Mouse (Mus musculus): ENCODE measurements at regions not wholly inside any gene's neighbourhood (a gene's known extent, or its start where the extent isn't known, plus 50 kb on each side); places are given as distances from the start of the nearest gene placed in this dataset.

- WGBS, result 86% methylated on average over 2 of the region's 2 CpGs
- no peaks in the 10 kb centered on the region for H3K36me3 ChIP-seq (ENCODE audit: control insufficient read depth, insufficient read depth)
- no peak overlapping the region for H3K9ac ChIP-seq (replicated peaks; ENCODE audit: low read depth, low read length)
- H3K4me2 ChIP-seq (ENCODE audit: low read length), result no peak overlapping the region
- no peak overlapping the region for H3K4me3 ChIP-seq (replicated peaks; ENCODE audit: low read length)
- H3K27ac ChIP-seq (ENCODE audit: low read length), result no peak overlapping the region
- 0 out of 2 replicates have a peak, but pooled peaks cover 3% of the 10 kb centered on the region for H3K4me1 ChIP-seq (replicated peaks; ENCODE audit: control insufficient read depth, insufficient read depth, low read length)
- no peaks in the 10 kb centered on the region for H3K27me3 ChIP-seq (replicated peaks; ENCODE audit: control insufficient read depth, insufficient read depth, low read length)
- no peak for ATAC-seq
- no peaks in the 10 kb centered on the region for H3K9me3 ChIP-seq (ENCODE audit: control insufficient read depth, low read length)
These were observed 233.0 kb downstream of the Phf14 start for GRCm38 (mm10) chr6:12140596-12140995.

- no peak overlapping the region for H3K4me3 ChIP-seq (replicated peaks; ENCODE audit: low read length)
- no peak overlapping the region for H3K4me2 ChIP-seq (ENCODE audit: low read length)
- no peaks in the 10 kb centered on the region for H3K36me3 ChIP-seq (ENCODE audit: control insufficient read depth, insufficient read depth)
- 0 out of 2 replicates have a peak, but pooled peaks cover 3% of the 10 kb centered on the region for H3K4me1 ChIP-seq (replicated peaks; ENCODE audit: control insufficient read depth, insufficient read depth, low read length)
- ATAC-seq, result peak; percentile 83
- H3K27ac ChIP-seq (ENCODE audit: low read length), result no peak overlapping the region; the same call in 1 of the 2 replicates
- no peak overlapping the region for H3K9ac ChIP-seq (replicated peaks; ENCODE audit: low read depth, low read length)
- H3K9me3 ChIP-seq (ENCODE audit: control insufficient read depth, low read length), result no peaks in the 10 kb centered on the region
- no peaks in the 10 kb centered on the region for H3K27me3 ChIP-seq (replicated peaks; ENCODE audit: control insufficient read depth, insufficient read depth, low read length)
- 20% methylated on average over 3 of the region's 3 CpGs for WGBS
These were observed 237.6 kb downstream of the Phf14 start for GRCm38 (mm10) chr6:12145216-12145615.

DNA sequence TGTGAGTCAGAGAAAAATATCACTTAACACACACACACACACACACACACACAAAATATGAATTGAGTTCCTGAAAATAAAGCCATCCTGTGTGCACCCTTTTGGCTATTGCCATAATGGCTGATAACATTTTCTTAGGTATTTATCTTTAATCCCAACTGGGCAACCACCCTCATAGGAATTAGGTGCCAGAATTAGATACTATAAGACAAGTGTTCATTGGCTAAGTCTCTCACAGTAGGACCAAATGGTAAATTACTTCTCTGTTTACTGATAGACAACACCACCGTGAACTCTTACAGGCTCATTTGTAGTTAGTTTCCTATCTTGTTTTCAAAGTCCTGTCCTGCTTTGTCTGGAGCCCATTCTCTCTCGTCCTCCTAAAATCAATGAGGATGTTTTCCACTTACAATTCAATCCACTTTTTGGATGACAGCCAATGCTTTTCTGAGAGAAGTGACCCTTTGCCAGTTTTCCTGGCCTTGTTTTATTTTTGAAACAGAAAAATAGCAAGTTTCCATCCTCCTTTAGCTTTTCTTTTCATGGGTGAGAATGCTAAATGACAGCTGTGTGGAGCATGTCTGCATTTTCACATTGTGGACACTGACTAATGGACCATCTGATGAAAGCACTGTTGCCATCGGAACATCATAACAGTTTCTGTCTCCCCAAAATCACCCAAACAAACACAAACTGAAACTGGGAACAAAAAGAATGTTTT, 243.2 kb downstream of the Phf14 start:
- Histone ChIP-seq H3K4me2 (ENCODE audit: low read length) (no peak overlapping the region), H3K9me3 (ENCODE audit: control insufficient read depth, low read length) (no peaks in the 10 kb centered on the region), H3K4me3 (replicated peaks; ENCODE audit: low read length) (no peak overlapping the region), H3K27ac (ENCODE audit: low read length) (no peak overlapping the region), H3K36me3 (ENCODE audit: control insufficient read depth, insufficient read depth) (no peaks in the 10 kb centered on the region), H3K9ac (replicated peaks; ENCODE audit: low read depth, low read length) (no peak overlapping the region), H3K4me1 (replicated peaks; ENCODE audit: control insufficient read depth, insufficient read depth, low read length) (no peaks in the 10 kb centered on the region), H3K27me3 (replicated peaks; ENCODE audit: control insufficient read depth, insufficient read depth, low read length) (no peaks in the 10 kb centered on the region)
- no peak for ATAC-seq
- WGBS, result 36% methylated on average over 3 of the region's 3 CpGs

DNA sequence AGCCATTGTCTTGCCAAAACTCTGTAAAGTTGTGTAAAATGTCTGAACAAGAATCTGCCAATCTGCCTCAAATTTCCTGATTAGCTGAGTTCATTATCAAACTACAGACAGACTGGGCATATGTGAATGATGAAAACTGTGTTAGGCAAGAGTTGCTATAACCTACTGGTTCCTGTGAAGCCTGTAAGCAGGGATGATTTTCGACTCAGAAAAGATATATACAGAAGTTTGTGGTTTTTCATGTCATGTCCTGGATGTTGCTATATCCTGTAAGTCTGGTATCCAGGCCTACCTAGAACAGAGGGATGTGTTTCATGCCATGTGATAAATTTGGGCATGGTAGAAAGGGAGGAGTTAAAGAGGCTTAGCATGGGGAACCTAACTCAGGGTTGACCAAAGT, 256.4 kb downstream of the Phf14 start:
- Histone ChIP-seq H3K27ac (ENCODE audit: low read length) (no peak overlapping the region), H3K4me1 (replicated peaks; ENCODE audit: control insufficient read depth, insufficient read depth, low read length) (no peaks in the 10 kb centered on the region), H3K4me2 (ENCODE audit: low read length) (no peak overlapping the region), H3K27me3 (replicated peaks; ENCODE audit: control insufficient read depth, insufficient read depth, low read length) (no peaks in the 10 kb centered on the region), H3K4me3 (replicated peaks; ENCODE audit: low read length) (no peak overlapping the region), H3K9ac (replicated peaks; ENCODE audit: low read depth, low read length) (no peak overlapping the region), H3K36me3 (ENCODE audit: control insufficient read depth, insufficient read depth) (no peaks in the 10 kb centered on the region), H3K9me3 (ENCODE audit: control insufficient read depth, low read length) (no peaks in the 10 kb centered on the region)
- WGBS, result 87% methylated on average over 1 of the region's 1 CpGs
- no peak for ATAC-seq

DNA sequence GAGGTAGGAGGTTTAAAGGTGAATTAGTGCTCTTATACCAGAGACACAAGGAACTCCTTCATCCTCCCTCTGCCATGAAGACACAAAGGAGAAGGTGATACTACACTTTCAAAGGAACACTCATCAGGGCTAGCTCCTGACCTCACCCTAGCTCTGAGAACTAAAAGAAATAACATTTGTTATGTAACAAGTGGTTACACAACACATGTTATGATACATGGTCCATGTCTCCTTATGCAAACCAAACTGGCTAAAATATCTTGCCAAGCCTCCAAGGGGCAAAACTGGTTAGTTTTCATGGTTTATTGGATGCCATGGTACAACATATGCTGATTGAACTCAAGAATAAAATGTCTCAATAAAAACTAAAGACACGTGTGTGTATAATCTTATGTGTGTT, 260.9 kb downstream of the Phf14 start:
- no peaks in the 10 kb centered on the region for H3K27me3 ChIP-seq (replicated peaks; ENCODE audit: control insufficient read depth, insufficient read depth, low read length)
- H3K36me3 ChIP-seq (ENCODE audit: control insufficient read depth, insufficient read depth), result no peaks in the 10 kb centered on the region
- no peak for ATAC-seq
- no peak overlapping the region for H3K27ac ChIP-seq (ENCODE audit: low read length)
- no peaks in the 10 kb centered on the region for H3K9me3 ChIP-seq (ENCODE audit: control insufficient read depth, low read length)
- 76% methylated on average over 1 of the region's 1 CpGs for WGBS
- no peak overlapping the region for H3K4me3 ChIP-seq (replicated peaks; ENCODE audit: low read length)
- no peak overlapping the region for H3K4me2 ChIP-seq (ENCODE audit: low read length)
- no peaks in the 10 kb centered on the region for H3K4me1 ChIP-seq (replicated peaks; ENCODE audit: control insufficient read depth, insufficient read depth, low read length)
- no peak overlapping the region for H3K9ac ChIP-seq (replicated peaks; ENCODE audit: low read depth, low read length)

DNA sequence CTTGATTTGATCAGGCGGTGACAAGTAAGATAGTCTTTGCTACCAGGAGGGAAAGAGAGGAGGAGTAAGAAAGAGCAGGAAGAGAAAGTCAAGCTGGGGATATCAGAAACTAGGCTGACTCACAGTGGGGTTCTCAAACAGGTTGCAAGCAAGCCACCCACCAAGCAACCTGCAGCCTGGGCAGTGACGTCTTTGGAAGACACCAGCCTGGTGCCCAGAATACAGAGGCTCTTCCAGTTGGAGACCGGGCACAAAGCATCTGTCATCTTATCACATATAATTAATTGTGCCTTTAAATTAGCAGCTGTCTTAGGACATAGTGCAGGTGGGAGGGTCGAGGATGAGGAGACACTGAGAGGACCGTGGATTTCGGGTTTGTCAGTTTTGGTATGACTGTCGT, 261.8 kb downstream of the Phf14 start:
- Histone ChIP-seq H3K4me1 (replicated peaks; ENCODE audit: control insufficient read depth, insufficient read depth, low read length) (no peaks in the 10 kb centered on the region), H3K4me3 (replicated peaks; ENCODE audit: low read length) (no peak overlapping the region), H3K9ac (replicated peaks; ENCODE audit: low read depth, low read length) (no peak overlapping the region), H3K27ac (ENCODE audit: low read length) (no peak overlapping the region), H3K4me2 (ENCODE audit: low read length) (no peak overlapping the region), H3K27me3 (replicated peaks; ENCODE audit: control insufficient read depth, insufficient read depth, low read length) (no peaks in the 10 kb centered on the region), H3K36me3 (ENCODE audit: control insufficient read depth, insufficient read depth) (no peaks in the 10 kb centered on the region), H3K9me3 (ENCODE audit: control insufficient read depth, low read length) (no peaks in the 10 kb centered on the region)
- WGBS, result 70% methylated on average over 7 of the region's 7 CpGs
- no peak for ATAC-seq

DNA sequence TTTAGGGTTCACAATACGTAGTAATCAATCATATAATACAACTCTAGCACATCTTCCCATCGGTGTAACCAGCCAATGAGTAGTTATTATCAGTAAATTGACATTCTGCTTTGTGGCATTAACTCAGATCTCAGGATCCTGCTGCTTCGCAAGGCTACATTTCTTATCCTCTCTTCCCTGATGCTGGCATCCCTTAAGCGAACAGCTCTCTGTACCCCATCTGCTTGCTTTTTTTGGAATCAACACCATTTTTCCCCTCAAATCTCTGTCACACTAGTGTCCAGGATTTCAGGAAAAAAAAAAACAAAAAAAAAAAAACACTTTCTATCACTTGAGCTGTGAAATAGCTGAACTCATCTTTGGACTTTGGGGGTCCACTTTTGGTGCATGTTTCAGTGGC, 263.1 kb downstream of the Phf14 start:
- Histone ChIP-seq H3K9ac (replicated peaks; ENCODE audit: low read depth, low read length) (no peak overlapping the region), H3K4me3 (replicated peaks; ENCODE audit: low read length) (no peak overlapping the region), H3K4me1 (replicated peaks; ENCODE audit: control insufficient read depth, insufficient read depth, low read length) (no peaks in the 10 kb centered on the region), H3K27ac (ENCODE audit: low read length) (no peak overlapping the region), H3K4me2 (ENCODE audit: low read length) (no peak overlapping the region), H3K27me3 (replicated peaks; ENCODE audit: control insufficient read depth, insufficient read depth, low read length) (no peaks in the 10 kb centered on the region), H3K36me3 (ENCODE audit: control insufficient read depth, insufficient read depth) (no peaks in the 10 kb centered on the region), H3K9me3 (ENCODE audit: control insufficient read depth, low read length) (no peaks in the 10 kb centered on the region)
- WGBS, result 70% methylated on average over 4 of the region's 4 CpGs
- no peak for ATAC-seq

DNA sequence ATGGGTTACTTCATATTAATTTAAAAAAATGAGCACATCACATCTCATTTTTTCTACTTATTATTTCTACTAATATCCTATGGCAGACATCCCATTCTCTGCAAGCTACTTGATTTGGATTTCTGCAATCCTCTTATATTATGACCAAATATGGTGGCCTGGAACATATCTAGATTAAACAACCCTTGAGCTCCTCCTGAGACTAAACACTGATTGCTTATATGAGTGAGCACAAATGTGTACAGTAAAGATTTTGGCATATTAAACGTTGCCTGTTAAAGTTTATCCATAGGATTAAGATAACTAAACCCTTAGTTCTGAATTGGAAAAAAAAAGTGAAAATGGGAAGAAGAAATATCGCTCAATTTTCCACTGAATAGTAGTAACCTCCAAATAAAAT, 263.6 kb downstream of the Phf14 start:
- no peak for ATAC-seq
- Histone ChIP-seq H3K27ac (ENCODE audit: low read length) (no peak overlapping the region), H3K9ac (replicated peaks; ENCODE audit: low read depth, low read length) (no peak overlapping the region), H3K4me2 (ENCODE audit: low read length) (no peak overlapping the region), H3K4me3 (replicated peaks; ENCODE audit: low read length) (no peak overlapping the region), H3K9me3 (ENCODE audit: control insufficient read depth, low read length) (no peaks in the 10 kb centered on the region), H3K4me1 (replicated peaks; ENCODE audit: control insufficient read depth, insufficient read depth, low read length) (no peaks in the 10 kb centered on the region), H3K27me3 (replicated peaks; ENCODE audit: control insufficient read depth, insufficient read depth, low read length) (no peaks in the 10 kb centered on the region), H3K36me3 (ENCODE audit: control insufficient read depth, insufficient read depth) (no peaks in the 10 kb centered on the region)
- whole genome bisulfite sequencing, result 86% methylated on average over 2 of the region's 2 CpGs

GRCm38 (mm10) chr6:12177996-12178395, 270.4 kb downstream of the Phf14 start:
- Histone ChIP-seq H3K9me3 (ENCODE audit: control insufficient read depth, low read length) (no peaks in the 10 kb centered on the region), H3K4me1 (replicated peaks; ENCODE audit: control insufficient read depth, insufficient read depth, low read length) (no peaks in the 10 kb centered on the region), H3K27me3 (replicated peaks; ENCODE audit: control insufficient read depth, insufficient read depth, low read length) (no peaks in the 10 kb centered on the region), H3K9ac (replicated peaks; ENCODE audit: low read depth, low read length) (no peak overlapping the region), H3K4me2 (ENCODE audit: low read length) (no peak overlapping the region), H3K27ac (ENCODE audit: low read length) (no peak overlapping the region), H3K4me3 (replicated peaks; ENCODE audit: low read length) (no peak overlapping the region), H3K36me3 (ENCODE audit: control insufficient read depth, insufficient read depth) (no peaks in the 10 kb centered on the region)
- peak; percentile 61; the same call in 1 of the 2 replicates for ATAC-seq

GRCm38 (mm10) chr6:12180951-12181350, 273.3 kb downstream of the Phf14 start:
- Histone ChIP-seq H3K4me3 (replicated peaks; ENCODE audit: low read length) (no peak overlapping the region), H3K9me3 (ENCODE audit: control insufficient read depth, low read length) (no peaks in the 10 kb centered on the region), H3K27me3 (replicated peaks; ENCODE audit: control insufficient read depth, insufficient read depth, low read length) (no peaks in the 10 kb centered on the region), H3K36me3 (ENCODE audit: control insufficient read depth, insufficient read depth) (no peaks in the 10 kb centered on the region), H3K27ac (ENCODE audit: low read length) (no peak overlapping the region), H3K4me2 (ENCODE audit: low read length) (no peak overlapping the region), H3K9ac (replicated peaks; ENCODE audit: low read depth, low read length) (no peak overlapping the region), H3K4me1 (replicated peaks; ENCODE audit: control insufficient read depth, insufficient read depth, low read length) (no peaks in the 10 kb centered on the region)
- WGBS, result 93% methylated on average over 3 of the region's 3 CpGs
- ATAC-seq, result no peak
